Mouse (Mus musculus) left cerebral cortex, postnatal 36 days (tissue): ENCODE measurements around the gene Lrch1. TPM values are rescaled to one million over a fixed set of nuclear protein-coding genes. Genes with fewer than 3 reads are reported as not detected.

ENCODE experiments used
- DNase-seq, 2 experiments: peaks; one replicate each; pipeline ENCODE4 v3.0.0; 2021 to 2022; ENCODE audit warnings: low spot score in 2 of 2, mixed read lengths in 1 of 2
- intact Hi-C: fragments of 180-260 bp; cut with DNase I; formaldehyde crosslinking; loops from one replicate; pipeline ENCODE4 v1.15.1; 2025
- total RNA-seq, 2 experiments: library from RNA; stranded (reverse); gene quantifications; 2 replicates each; pipeline ENCODE4 v1.2.3; 2021

The Lrch1 gene
- 10 to 100 TPM; 13.5 to 21.5 TPM for total RNA-seq

GRCm38 (mm10) chr14:74947376-74948013 lies at the start of gene Lrch1:
Lrch1 (minus strand) TSS chr14:74947876.
- DNase-seq, result peak; percentile 76 to 83
- intact Hi-C loops, result loop anchor here (1.0 to 5.0 kb wide), 4 partner anchors 65 to 183 kb away; no protein-coding TSS in a partner anchor

DNA sequence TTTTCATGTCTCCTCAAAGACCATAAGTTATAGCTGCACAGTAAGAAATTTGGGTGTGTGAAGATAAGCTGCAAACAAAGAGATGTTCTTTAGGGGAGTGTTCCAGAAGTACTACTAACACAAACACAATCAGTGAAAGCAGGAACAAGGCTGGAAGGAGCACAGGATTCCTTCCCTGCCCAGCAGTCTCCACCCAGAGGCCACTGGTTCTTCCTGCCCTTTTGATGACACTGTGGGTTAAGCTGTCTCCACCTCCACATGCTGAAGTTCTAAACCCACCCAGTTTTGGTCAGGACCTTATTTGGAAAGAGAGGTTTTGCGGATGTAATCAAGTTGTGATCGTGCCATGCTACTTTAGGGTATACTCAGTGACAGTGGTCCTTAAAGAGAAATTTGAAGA lies 49.4 kb upstream of the Lrch1 start:
- no peak for DNase-seq
- intact Hi-C loops, result no loop called here

GRCm38 (mm10) chr14:74996556-74996955 lies 48.9 kb upstream of the Lrch1 start:
- intact Hi-C loops, result no loop called here
- DNase-seq, result peak in 1 of 2 experiments; percentile 24

DNA sequence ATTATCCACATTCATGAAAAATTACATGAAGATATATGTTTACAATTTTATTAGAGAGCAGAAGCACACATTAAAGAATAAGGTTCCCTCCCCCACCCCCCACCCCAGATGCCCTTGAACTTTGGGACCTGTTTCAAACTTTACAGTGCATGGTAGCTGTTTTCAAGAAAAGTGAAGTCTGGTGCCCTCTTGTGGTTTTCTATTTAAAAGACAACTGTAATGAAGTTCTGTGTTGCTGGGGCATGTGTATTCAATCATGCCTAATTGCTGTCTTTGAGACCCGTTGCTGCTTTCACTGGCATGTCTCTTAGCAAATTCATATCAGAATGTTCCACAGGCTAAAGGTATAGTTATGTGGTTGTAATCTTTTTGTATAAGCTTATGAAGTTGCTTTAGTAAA lies 42.8 kb upstream of the Lrch1 start:
- intact Hi-C loops, result loop anchor here (2.0 kb wide), 1 partner anchor 226 kb away; no protein-coding TSS in a partner anchor
- no peak for DNase-seq

DNA sequence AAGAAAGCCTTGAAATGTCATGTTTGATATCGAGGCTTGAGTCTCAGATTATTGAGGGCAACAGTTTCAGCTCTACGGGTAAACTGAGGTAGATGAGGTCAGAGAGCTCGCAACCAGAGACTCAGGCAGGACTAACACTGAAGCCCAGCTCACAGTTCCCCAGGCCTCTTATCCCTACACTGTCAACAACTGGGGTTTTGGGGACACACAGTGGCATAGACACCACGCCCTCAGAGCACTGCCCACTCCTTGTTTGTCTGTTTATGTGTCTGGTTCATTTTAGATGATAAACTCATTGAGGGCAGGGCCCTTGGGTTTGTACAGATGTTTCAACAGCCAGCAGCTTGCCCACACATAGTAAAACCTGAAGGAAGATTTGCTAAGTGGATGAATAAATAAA lies 42.2 kb upstream of the Lrch1 start:
- intact Hi-C loops, result loop anchor here (2.0 kb wide), 1 partner anchor 225 kb away; no protein-coding TSS in a partner anchor
- DNase-seq, result no peak

- intact Hi-C loops, result no loop called here
These were observed 41.6 kb upstream of the Lrch1 start for GRCm38 (mm10) chr14:74989322-74989721.

DNA sequence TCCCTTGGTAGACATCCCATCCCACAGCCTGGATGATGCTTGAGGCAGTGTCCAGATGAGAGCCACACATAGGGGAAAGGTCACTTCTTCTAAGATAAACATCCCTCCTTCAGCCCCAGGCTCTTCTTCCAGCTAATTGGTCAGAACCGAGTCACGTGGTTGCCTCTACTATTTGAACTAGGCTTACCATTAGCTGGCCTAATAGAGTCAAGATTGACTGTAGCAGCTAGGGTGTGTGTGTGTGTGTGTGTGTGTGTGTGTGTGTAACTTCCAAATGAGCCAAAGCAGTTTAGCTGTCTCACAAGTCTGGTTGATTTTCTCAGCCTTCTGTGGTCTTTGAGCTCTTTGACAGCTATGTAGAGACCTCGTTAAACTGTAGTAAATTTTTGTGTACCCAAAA lies 38.9 kb upstream of the Lrch1 start:
- intact Hi-C loops, result no loop called here
- DNase-seq, result no peak

More at GRCm38 (mm10) chr14:74989322-74989721, 41.6 kb upstream of the Lrch1 start:
- no peak for DNase-seq

GRCm38 (mm10) chr14:74985658-74986057 lies 38.0 kb upstream of the Lrch1 start:
- intact Hi-C loops, result no loop called here
- DNase-seq, result no peak

GRCm38 (mm10) chr14:74984817-74985391 lies 37.2 kb upstream of the Lrch1 start:
- DNase-seq, result peak; percentile 8 to 19
- intact Hi-C loops, result no loop called here

GRCm38 (mm10) chr14:74983079-74983478 lies 35.4 kb upstream of the Lrch1 start:
- no peak for DNase-seq
- intact Hi-C loops, result no loop called here

GRCm38 (mm10) chr14:74981016-74981415 lies 33.3 kb upstream of the Lrch1 start:
- DNase-seq, result no peak
- intact Hi-C loops, result no loop called here

DNA sequence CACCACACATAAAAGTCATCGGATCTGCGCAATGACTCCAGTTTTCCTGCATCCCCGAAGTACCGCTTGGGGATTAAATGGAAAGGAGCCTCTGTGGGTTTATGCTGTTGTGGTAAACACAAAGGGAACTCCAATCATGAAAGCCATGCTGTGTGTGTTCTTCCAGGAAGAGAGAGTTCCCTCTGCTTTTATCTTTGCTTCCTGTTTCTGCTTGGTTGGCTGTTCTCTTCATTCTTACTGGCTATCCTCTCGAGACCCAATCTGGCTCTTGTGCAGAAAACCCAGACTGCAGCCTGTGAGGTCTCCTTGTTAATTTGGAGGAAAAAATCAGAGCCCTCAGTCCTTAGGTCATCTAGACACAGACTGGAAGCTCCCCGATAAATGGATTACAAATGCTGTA lies 29.3 kb upstream of the Lrch1 start:
- intact Hi-C loops, result no loop called here
- no peak for DNase-seq

DNA sequence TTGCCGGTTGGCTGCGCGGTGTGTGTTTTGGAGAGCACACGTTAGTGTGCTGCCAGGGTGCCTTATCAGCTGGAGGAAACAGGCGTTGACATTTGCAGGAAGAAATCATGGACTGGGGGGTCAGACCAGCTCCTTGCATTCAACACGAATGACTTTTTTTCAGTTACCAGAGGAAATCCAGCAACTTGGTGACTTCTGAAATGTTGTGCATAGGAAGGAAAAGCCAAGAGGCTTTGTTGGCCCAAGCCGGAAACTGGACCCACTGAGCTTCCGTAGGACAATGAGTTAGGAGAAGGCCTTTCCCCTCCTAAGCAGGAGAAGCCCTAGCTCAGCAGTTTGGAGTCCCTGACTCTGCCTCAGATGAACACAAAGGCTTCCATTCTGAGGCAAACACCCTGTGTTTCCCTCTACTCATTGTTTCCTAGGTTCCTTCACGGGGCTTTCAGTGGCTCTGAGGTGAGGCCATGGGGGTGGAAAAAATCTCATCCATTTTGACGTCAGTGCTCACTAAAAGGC lies 26.5 kb upstream of the Lrch1 start:
- no peak for DNase-seq
- intact Hi-C loops, result no loop called here

- intact Hi-C loops, result no loop called here
- no peak for DNase-seq
These were observed 25.0 kb upstream of the Lrch1 start for GRCm38 (mm10) chr14:74972687-74973086.

GRCm38 (mm10) chr14:74972216-74972615 lies 24.5 kb upstream of the Lrch1 start:
- DNase-seq, result no peak
- intact Hi-C loops, result no loop called here

GRCm38 (mm10) chr14:74963402-74963764 lies 15.7 kb upstream of the Lrch1 start:
- DNase-seq, result no peak

GRCm38 (mm10) chr14:74962713-74963401 lies 15.2 kb upstream of the Lrch1 start:
- intact Hi-C loops, result no loop called here

More at GRCm38 (mm10) chr14:74963402-74963764, 15.7 kb upstream of the Lrch1 start:
- intact Hi-C loops, result no loop called here

DNA sequence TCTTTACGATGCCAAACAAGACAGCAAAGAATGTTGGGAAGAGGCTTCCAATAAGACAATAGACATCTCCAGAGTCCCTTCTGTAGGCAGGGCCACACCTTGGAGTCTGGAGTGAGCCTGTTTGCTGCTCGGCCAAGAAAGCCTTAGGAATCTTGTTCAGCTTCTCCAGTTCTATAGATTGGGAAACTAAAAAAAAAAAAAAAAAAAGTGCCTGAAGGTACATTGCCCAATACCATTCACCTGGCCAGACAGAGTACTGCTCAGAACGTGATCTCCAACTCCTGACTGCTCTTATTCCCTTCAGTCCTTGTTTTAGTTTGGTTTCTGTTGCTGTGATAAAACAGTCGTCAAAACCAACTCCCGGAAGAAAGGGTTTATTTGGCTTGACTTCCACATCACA lies 12.9 kb upstream of the Lrch1 start:
- intact Hi-C loops, result no loop called here
- no peak for DNase-seq

More at GRCm38 (mm10) chr14:74962713-74963401, 15.2 kb upstream of the Lrch1 start:
- no peak for DNase-seq

DNA sequence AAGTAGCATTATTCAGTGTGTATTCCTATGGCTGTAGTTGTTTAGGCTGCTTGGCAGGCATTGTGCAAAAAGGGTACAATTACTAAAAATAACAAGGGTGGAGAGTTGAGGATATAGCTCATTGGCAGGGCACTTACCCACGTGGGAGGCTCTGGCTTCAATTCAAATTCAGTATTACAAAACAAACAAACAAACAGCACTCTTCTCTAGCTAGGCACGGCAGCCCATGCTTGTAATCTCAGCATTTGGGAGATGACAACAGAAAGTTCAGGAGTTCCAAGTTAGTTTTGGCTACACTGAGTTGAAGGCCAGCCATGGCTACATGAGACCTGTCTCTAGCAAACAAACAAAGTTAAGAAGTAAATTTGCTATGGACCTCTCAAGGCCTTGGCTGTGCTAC lies 9.0 kb upstream of the Lrch1 start:
- DNase-seq, result no peak
- intact Hi-C loops, result no loop called here

DNA sequence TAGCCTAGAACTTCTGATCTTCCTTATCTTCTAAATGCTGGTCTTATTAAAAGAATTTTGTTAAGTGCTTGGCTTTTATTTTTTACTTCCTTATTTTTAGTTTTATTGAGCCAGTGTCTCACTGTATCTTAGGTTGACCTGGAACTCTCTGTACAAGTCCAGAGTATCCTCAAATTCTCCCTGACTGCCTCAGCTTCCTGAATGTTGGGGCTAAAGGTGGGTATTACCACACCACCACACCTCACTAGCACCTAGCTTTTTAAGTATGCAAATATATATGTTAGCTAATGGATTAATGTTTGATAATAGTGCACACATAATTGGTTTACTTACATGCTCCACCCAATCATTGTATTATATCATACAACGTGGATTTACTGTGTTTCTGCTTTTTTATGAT lies 8.6 kb upstream of the Lrch1 start:
- DNase-seq, result no peak
- intact Hi-C loops, result no loop called here
